Mouse (Mus musculus): Measurements from ENCODE around the gene Fam163a.

Fam163a gene

DNA sequence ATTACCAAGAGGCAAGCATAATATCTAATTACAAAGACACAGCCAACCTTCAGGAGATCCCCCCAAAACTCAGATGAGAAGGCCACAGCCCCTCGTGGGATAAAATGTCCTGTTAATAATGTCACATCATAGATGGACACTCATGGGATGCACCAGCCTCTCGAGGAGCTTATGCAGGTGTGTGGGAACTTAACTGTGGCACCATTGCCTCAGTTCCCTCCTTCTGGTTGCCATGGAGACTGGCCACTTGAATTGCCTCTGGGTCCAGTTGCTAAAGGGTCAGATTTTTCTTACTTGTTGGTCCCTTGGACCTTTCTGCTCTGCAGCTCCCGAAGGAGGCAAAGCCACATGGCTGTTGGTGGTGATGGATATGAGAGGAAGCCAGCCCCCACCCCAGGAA lies 127.2 kb downstream of the Fam163a start:
- no peak for DNase-seq (ENCODE audit: low spot score)

DNA sequence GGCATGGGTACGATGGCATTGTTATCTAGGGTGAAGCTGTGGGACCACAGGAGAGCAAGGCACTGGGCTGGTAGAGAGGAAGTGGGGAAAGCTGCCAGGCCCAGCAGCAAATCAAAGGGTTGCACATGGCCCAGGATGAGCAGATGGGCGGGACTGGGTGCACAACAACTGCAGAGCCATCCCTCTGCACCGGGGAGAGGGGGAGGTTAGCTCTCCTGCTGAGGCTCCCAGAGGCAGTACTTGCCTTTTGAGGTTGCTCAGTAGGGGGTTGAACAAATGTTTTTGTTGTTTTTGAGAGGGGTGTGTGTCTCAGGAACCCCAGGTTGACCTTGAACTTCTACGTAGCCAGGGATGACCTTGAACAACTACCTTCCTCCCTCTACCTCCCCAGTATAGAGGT lies 128.4 kb downstream of the Fam163a start:
- DNase-seq (ENCODE audit: low spot score) = no peak

DNA sequence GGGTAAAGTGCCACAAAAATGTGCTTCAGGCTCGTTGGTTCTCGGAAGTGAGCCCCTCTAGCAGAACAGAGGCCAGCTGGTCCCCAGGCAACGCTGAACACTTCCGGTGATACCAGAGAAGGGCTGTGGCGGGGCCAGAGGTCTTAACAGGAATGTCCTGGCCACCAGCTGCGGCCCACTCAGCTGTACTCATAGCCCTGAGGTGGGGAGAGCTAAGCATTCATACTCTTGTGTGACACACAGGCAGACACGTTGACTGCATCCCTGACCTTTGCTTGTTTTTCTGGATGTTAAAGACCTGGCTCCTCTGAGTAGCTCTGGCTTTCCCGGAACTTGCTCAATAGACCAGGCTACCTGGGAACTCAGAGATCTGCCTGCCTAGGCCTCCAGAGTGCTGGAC lies 130.3 kb downstream of the Fam163a start:
- peak; percentile 58 for DNase-seq (ENCODE audit: low spot score)

DNA sequence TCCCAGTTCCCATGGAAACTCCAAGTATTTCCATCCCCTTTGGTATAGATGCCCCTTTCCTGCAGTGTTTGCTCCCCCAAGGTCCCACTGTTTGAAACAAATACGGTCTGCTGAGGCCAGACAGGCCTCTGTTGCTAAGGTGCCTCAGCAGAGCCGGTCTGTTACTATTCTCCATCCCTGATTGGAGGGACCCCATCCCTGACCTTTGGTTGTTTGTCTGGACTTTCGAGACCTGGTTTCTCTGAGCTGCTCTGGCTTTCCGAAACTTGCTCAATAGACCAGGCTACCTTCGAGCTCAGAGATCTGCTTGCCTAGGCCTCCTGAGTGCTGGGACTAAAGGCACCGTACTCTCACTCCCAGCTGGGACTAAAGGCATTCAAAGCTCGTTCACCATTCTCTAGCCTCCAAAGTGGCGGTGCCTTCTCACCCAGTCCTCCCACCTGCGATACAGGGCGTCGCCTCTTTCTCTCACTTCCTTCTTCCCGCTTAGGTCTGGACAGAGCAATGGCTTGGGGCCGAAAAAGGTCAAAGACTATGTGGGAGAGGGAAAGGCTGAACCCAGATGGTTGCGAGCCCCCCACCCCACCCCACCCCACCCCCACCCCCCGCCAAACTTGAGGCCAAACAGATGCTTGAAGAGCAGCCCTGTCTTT lies 131.5 kb downstream of the Fam163a start:
- DNase-seq (ENCODE audit: low spot score) = no peak

DNA sequence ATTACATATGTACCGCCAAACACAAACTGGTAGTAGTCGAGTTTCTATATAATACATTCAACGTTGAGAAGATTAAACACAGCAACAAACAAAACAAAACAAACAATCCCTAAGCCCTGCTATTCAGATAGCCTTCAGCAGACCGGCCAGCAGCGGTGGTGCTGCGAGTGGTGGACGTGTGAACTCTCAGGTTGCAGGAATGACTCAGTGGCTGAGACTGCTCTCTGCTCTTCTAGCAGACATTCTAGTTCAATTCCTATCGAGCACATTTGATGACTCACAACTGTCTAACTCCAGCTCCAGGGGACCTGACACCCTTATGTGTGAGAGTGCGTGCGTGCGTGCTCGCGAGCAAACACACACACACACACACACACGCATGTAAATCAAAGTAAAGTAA lies 134.7 kb downstream of the Fam163a start:
- no peak for DNase-seq (ENCODE audit: low spot score)

DNA sequence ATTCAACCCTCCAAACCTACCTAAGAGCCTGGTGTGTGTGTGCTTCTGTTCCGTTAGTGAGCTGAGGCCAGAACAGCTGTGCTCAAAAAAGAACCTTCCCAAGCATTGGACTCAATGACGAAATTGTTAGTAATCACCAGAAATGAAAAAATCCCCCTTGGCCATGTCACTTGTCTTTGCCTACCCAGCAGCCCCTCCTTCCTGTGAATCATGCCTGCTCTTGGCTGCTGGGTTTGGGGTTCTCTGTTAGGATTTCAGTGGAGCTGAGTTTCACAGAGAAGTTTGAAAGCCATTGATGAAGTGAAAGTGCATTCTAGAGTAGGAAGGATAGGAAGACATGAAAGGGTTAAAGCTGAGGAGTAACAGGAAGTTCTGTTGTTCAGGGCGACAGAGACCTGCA lies 138.7 kb downstream of the Fam163a start:
- DNase-seq (ENCODE audit: low spot score) = no peak

DNA sequence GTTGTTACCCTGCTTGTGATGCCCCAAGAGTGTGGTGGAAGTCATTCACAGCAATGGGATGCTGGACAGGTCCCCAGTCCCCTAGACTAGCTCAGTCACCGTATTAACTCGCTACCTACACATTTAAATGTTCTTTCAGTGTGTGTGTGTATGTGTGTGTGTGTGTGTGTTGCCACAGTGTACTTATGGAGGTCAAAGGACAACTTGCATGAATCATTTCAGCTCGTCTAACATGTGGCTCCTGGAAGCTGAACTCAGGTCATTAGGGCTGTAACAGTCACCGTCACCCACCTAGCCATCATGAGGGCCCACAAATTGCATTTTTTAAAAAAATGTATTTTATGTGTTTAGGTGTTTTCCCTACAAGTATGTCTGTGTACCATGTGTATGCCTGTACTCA lies 142.6 kb downstream of the Fam163a start:
- DNase-seq (ENCODE audit: low spot score) = no peak

DNA sequence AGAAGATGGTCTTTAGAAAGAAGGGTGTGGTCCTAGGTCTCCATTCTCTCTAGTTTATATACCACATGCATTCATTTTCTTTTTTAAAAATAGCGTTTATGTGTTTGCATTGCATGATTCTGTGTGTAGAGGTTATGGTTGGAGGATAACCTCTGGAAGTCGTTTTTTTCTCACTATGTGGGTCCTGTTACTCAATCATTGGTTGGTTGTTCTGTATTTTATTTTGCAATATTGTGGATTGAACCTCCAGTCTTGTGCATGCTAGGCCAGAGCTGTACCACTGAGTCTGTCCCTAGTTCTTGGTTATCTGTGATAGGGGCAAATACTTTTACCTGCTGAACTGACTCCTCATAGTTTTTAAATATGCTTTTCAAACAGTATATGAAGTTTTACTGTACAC lies 146.6 kb downstream of the Fam163a start:
- DNase-seq (ENCODE audit: low spot score) = no peak

DNA sequence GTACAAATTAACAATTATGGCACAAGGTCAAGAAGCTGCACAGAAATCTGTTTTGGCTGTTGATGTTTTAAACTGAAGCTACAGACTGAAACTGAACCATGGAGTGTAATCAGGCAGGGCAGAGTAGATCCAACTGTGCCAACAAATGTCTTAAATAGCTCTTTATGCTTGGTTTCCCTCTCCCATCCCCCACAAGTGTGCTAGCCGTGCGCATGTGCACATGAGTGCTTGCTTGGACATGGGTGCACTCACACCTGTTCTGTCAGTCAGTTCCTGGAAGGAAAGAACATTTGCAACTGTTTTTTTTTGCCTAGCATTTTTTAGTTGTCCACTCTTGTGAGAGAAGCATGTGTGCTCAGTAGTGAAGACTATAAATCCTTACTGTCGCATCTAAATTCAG lies 158.1 kb downstream of the Fam163a start:
- no peak for DNase-seq (ENCODE audit: low spot score)

DNA sequence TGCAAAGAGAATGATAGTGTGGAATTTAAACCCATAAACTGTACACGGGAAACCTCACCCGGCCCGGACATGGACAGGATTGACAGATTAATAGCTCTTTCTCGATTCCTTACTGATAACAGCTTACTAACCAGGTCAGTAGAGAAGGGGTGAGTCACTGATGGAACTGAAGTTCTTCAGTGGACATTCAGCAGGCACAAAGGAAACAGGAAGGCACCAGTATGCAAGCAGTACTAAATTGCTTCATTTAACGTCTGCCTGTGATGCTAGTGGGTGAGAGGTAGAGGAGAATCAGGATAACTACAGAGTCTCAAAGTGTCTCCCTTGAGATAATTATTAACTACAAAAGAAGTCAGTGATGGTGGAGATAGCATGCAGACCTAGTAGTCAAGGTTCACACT lies 160.6 kb downstream of the Fam163a start:
- no peak for DNase-seq (ENCODE audit: low spot score)

DNA sequence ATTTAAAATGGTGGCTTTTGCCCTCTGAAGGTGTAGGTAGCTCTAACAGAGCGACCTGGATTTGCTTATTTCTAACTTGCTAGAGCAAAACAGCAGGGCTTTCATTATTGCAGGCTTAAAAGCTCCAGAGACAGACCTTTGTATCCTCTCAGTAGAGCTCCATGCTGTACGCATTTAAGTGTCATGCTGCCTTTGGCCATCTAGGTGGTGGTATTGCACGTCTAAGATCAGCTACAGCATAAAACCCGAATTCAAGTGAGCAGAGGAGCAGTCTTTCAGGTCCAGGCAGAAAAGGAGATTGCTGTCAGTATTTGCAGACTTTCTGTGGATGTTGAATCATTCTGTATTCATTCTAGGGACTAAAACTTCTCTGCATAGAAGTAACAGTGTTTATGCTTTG lies 161.8 kb downstream of the Fam163a start:
- DNase-seq (ENCODE audit: low spot score) = peak; percentile 49

DNA sequence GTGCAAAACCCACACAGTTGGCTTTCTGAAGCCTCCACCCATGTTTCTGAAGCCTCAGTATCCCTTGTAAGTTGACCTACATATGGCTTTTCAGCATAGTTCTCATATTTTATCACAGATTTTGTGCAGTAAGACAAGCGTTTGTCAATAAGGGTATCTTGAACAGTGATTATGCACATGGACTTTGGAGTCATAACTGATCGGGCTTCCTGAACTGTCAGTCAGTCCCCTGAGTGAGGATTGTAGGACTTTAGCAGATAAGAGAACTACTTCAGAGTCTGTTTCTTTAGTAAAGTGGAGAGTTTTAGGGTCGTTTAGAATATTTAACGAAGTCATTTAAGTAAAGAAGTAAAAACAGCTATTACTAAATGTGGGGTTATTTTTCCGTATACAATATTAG lies 162.3 kb downstream of the Fam163a start:
- no peak for DNase-seq (ENCODE audit: low spot score)

DNA sequence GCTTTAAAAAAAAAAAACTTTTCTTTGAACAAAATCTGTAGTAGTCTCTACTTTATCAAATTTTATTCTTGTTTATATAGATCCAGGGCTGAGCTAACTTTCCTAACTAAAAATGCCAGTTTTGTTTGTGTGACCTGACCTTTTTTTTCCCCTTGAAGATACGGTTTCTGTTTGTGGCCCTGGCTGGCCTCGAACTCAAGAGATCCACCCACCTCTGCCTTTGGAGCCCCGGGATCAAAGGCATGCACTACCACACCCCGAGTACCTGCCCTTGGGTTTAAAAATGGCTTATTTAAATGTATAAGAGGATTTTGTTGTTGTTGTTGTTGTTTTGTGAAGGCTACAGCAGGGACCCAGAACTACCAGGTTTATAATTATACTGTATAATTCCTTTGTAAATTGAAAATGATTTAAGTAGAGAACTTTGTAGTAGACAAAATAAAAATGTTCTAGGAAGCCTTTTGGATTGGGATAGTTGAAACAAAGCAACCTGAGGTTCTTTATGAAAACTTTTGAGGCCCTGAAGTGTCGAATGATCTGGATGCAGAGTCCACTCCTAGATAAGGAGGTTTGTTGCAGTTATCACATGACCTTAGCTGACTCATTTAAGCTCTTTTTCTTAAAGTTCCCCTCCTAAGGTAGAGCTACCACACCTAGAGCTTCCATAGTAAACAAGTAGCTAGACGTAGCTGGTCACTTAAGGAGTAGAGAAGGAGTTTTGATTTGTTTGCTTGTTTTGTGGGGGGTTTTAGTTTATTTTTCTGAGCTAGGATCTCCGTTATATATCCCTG lies 163.2 kb downstream of the Fam163a start:
- no peak for DNase-seq (ENCODE audit: low spot score)

DNA sequence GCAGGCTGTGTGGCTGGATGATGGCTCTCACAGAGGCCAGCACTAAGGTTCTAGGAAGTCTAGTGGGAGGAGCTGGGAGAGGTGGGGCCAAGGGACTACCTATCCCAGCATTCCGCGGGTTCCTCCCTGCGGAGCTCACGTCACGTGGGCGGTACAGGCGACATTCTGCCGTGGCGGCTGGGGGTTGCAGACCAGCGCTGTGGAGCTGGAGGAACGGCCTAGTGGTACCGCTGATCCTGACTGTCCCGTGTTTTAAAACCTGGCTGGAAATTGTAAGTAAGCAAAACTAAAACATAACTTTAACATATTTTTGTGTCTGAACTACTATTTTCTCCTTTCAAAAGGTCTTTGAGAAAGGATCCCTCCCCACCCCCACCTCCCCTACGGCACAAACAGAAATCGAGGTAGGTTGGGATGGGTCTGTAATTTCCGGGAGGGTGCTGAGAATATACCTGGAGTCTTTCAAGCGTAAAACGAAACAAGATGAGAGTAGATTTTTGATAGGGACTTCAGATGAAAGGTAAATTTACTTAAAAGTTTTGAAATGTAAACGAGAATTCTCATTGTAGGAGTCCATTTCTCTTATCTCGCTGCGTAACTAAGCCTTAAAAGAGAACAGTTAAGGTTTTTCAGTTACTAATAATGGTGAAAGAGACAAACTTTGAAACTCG lies 164.0 kb downstream of the Fam163a start:
- DNase-seq (ENCODE audit: low spot score) = peak; percentile 91

DNA sequence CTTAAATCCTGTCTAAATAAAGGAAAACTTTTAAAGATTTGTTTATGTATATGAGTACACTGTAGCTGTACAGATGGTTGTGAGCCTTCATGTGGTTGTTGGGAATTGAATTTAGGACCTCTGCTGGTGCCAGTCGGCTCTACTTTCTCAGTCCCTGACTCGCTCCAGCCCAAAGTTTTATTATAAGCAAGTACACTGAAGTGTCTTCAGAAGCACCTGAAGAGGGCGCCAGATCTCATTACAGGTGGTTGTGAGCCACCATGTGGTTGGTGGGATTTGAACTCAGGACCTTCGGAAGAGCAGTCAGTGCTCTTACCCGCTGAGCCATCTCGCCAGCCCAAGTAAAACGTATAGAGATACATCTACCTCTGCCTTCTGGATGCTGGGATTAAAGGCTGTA lies 164.8 kb downstream of the Fam163a start:
- DNase-seq (ENCODE audit: low spot score) = peak; percentile 48

DNA sequence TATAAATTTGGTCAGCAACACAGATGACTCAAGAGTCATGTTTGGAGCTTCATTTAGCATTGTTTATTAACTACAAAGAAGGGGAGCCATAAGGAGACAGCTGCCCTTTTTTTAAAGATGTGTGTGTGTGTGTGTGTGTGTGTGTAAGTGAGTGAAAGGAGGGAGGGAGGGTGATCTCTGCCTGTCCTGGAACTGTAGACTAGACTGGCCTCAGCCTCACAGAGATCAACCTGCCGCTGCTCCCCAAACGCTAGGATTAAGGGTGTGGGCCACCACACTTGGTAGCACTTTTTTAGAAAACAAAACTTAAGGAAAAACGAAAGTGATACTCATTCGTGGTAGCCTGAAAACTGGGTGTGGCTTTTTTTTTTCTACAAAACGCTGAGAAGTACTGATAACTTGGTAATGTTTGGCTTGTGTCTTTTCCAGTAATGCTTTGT lies 167.7 kb downstream of the Fam163a start:
- DNase-seq (ENCODE audit: low spot score) = peak; percentile 47

DNA sequence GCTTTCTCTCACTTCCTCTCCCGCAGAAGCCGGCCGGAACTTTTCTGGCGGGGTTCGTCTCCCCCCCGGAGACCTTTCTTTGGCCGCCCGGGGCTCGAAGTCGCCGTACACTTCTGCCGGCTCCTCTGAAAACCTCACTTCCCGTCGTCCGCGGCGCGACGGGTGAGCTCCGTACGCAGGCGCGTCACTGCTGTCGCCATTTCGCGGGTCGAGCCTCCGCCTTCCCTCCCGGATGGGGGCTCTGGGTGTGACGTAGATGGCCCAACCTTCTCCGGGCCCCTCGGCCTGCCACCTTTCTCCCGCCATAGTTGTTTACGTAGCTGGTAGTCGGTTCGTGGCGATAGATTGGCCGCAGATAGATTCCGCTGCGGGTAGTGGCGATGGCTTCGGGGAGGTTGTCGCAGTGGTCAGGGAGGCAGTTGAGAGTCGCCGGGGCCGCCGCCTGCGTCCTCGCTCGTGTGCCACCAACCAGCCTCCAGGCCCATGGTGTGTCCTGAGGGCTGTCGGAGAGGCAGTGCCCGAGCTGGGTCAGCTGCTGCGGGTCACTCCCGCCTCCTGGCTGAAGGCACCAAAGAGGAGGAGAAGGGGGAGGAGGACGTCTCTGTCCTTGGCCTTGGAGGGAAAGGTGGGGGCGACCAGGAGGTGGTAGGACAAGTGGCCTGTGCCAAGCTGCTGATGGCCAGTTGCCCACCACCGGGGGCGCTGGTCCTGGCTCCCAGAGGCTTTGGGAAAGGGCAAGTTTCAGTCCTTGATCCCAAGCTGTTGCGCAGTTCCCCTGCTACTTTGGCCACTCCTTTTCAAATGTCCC lies 168.7 kb downstream of the Fam163a start, which contains the start of gene Tor1aip1:
TSS of gene Tor1aip1 (minus strand) at position 551 of the 808 bp plus-strand sequence.
- DNase-seq (ENCODE audit: low spot score) = peak; percentile 98

DNA sequence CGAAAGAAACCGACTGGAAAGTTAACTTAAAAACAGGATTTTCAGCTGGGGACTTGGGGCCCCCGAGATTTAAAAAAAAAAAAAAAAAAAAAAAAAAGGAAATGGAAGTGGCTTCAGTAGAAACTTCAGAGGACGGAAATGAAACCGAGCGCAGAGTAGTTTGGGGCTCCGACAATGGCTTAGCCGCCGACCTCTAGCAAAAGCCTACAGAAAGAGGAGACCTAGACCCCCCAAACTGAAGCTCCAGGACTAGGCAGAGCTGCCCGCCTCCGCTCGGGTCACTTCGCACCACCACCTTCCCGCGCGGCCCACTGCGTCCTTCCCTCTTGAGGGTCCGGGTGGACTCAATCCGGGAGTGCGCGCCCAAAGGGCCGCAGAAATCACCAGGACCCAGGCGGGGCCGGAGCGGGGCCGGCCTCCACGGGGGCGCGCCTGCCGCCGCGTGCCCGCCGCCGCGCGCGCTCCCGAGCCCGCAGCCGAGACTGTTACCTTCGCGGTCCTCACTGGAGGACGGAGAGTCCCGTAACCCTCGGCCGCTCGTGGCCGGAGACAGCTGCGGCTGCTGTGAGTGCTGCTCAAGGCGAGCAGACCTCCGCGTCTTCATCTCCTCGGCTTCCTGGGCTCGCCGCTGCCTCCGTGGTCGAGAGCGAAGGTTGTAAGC lies 169.4 kb downstream of the Fam163a start, which contains the start of gene Tor1aip2:
TSS of gene Tor1aip2 (plus strand) at position 135 of the 661 bp plus-strand sequence.
- peak; percentile 85 for DNase-seq (ENCODE audit: low spot score)

DNA sequence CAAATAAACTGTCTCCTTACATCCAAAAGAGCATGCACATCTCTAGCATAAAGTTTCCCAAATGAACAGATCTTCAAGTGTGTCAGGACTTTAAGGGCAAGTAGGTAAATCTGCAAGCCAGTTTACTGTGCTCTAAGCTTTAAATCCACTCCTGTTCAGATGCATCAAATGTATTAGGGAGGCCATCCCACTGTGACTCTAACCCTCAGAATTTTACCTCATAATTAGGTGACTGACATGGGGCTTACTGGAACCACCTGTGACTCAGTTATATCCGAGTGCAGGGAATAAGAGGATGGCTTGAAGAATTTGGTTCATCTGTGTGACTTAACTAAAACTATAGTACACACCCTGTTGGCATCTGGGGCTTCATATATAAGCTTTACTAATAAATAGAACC lies 170.2 kb downstream of the Fam163a start:
- DNase-seq (ENCODE audit: low spot score) = no peak

DNA sequence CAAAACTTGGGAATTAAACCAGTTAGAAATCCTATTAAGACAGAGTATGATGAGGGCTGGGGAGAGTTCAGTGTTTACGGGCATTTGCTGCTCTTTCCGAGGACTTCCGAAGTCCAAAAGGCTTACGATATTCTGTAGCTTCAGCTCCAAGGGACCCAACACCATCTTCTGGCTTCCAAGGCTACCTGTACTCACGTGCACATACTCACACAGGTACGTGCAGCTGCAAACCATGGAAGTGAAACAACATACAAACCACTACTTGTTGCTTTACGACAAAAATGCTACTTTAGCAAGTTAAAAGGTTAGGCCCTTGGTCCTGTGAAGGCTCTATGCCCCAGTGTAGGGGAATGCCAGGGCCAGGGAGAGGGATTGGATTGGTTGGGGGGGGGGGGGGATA lies 170.9 kb downstream of the Fam163a start:
- DNase-seq (ENCODE audit: low spot score) = no peak

DNA sequence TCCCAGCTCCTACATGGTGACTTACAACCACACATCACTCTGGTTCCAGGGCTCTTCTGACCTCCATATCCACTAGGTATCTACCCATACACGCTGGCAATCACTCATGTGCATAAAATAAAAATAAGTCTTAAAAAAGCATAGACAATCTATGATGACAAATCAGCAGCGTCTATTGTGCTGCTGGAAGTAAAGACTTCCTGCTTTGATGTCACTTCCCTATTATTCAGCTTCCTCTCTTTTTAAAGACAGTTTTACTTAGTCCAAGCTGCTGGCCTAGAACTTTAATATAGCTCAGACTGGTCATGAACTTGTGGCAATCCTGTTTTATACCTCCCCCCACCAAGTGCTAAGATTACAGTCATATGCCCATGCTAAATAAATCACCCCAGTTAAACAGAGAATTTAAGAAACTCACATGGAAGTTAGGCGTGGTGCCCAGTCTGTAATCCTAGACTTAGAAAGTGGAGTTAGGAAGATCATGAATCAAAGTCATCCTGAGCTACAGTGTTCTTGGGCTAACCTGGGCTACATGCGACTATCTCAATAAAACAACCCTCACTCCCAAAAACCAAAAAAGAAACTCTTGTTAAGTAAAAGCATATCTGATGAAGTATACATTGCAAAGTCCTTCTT lies 176.4 kb downstream of the Fam163a start:
- no peak for DNase-seq (ENCODE audit: low spot score)
